Mouse (Mus musculus): Measurements from ENCODE around the gene Pla2g15. TPM values are rescaled to one million over a fixed set of nuclear protein-coding genes. Genes with fewer than 3 reads are reported as not detected.

The Pla2g15 gene
- total and polyA plus RNA-seq, 2 experiments from 2014 or later: 14.6 to 18.2 TPM

DNA sequence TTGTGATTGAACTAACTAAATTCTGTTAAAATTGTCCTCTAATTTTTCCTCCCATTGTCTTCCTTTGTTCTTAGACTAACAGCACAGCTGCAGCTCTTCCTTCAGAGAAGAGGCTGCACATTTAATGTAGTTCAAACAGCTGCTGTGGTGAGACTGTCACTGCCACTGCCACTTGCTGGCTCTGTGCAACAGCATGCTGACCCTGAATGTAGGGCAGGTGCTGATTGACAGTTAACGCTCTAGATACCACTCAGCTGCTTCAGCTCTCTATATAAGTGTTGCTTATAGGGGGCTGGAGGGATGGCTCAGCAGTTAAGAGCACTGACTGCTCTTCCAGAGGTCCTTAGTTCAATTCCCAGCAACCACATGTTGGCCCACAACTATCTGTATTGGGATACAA lies 37.7 kb upstream of the Pla2g15 start:
- H3K9ac ChIP-seq (replicated peaks; ENCODE audit: low read length): no peak overlapping the region
- H3K27me3 ChIP-seq (ENCODE audit: insufficient read depth, low read length): no peaks in the 10 kb centered on the region
- no peak for TF ChIP-seq CTCF (IDR thresholded peaks at IDR 0.05; ENCODE audit: low read depth)
- no peaks in the 10 kb centered on the region for H3K4me1 ChIP-seq (ENCODE audit: insufficient read depth, low read length)
- WGBS: 96% methylated on average over 1 of the region's 1 CpGs
- H3K4me3 ChIP-seq (ENCODE audit: low read length): no peak overlapping the region
- no peak overlapping the region for H3K27ac ChIP-seq
- no peak overlapping the region for H3K4me2 ChIP-seq (ENCODE audit: low read depth, low read length)
- H3K36me3 ChIP-seq (ENCODE audit: insufficient read depth, low read length): peaks cover 12% of the 10 kb centered on the region
- ATAC-seq (no peak), DNase-seq (ENCODE audit: low spot score) (no peak)
- H3K9me3 ChIP-seq (ENCODE audit: low read length): no peaks in the 10 kb centered on the region

DNA sequence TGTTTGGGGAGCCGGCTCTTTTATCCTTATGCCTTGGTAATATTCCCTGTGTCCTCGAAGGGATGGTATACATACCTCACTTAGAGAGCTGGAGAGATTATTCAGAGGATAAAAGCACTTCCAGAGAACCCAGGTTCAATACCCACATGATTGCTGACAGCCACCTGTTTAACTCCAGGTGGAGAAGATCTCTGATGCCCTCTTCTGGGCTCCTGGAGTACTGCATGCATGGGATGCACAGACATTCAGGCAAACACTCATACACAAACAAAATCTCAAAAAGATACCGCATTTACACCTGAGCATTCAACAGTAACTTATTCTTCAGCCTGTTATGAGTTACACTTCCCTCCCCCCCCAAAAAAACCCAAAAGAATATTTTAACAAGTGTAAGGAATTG lies 34.3 kb upstream of the Pla2g15 start:
- 94% methylated on average over 3 of the region's 3 CpGs for WGBS
- no peaks in the 10 kb centered on the region for H3K4me1 ChIP-seq (ENCODE audit: insufficient read depth, low read length)
- peak; percentile 22 for DNase-seq (ENCODE audit: low spot score)
- H3K9ac ChIP-seq (replicated peaks; ENCODE audit: low read length): no peak overlapping the region
- ATAC-seq: no peak
- H3K27ac ChIP-seq: no peak overlapping the region
- H3K4me3 ChIP-seq (ENCODE audit: low read length): no peak overlapping the region
- no peaks in the 10 kb centered on the region for H3K9me3 ChIP-seq (ENCODE audit: low read length)
- H3K27me3 ChIP-seq (ENCODE audit: insufficient read depth, low read length): no peaks in the 10 kb centered on the region
- TF ChIP-seq CTCF (IDR thresholded peaks at IDR 0.05; ENCODE audit: low read depth): peak; percentile 69
- H3K4me2 ChIP-seq (ENCODE audit: low read depth, low read length): no peak overlapping the region
- no peaks in the 10 kb centered on the region for H3K36me3 ChIP-seq (ENCODE audit: insufficient read depth, low read length)

DNA sequence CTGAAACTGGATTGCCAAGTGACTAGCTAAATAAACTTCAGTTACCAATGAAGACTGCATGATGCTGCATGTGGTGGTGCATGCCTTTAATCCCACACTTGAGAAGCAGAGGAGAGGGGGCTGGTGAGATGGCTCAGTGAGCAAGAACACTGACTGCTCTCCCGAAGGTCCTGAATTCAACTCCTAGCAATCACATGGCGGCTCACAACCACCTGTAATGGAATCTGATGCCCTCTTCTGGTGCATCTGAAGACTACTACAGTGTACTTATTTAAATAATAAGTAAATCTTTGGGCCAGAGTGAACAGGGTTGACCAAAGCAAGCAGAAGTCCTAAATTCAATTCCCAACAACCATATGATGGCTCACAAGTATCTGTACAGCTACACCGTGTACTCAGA lies 26.8 kb upstream of the Pla2g15 start:
- Histone ChIP-seq H3K9me3 (ENCODE audit: low read length) (no peaks in the 10 kb centered on the region), H3K4me2 (ENCODE audit: low read depth, low read length) (no peak overlapping the region), H3K36me3 (ENCODE audit: insufficient read depth, low read length) (peaks cover 2% of the 10 kb centered on the region; the same call in 1 of the 2 replicates), H3K4me3 (ENCODE audit: low read length) (no peak overlapping the region), H3K4me1 (ENCODE audit: insufficient read depth, low read length) (no peaks in the 10 kb centered on the region), H3K9ac (replicated peaks; ENCODE audit: low read length) (no peak overlapping the region), H3K27me3 (ENCODE audit: insufficient read depth, low read length) (no peaks in the 10 kb centered on the region), H3K27ac (no peak overlapping the region)
- WGBS: 82% methylated on average over 3 of the region's 3 CpGs
- DNase-seq (ENCODE audit: low spot score) (no peak), ATAC-seq (no peak)
- no peak for TF ChIP-seq CTCF (IDR thresholded peaks at IDR 0.05; ENCODE audit: low read depth)

DNA sequence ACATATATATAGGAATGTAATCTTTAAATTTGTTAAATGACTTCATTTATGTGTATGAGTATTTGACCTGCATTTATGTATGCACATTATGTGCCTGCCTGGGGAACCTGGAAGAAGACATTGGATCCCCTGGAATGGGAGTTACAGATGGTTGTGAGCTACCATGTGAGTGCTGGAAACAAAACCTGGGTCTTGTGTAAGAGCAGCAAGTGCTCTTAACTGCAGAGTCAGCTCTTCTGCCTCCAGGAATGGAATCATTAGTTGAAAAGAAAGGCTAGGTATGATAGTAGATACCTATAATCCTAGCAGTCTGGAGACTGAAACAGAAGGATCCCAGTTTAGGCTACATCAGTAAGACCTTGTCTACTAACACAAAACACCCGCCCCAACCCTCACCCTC lies 24.1 kb upstream of the Pla2g15 start:
- 100% methylated on average over 1 of the region's 1 CpGs for WGBS
- no peaks in the 10 kb centered on the region for H3K4me1 ChIP-seq (ENCODE audit: insufficient read depth, low read length)
- H3K27ac ChIP-seq: no peak overlapping the region
- no peak overlapping the region for H3K4me2 ChIP-seq (ENCODE audit: low read depth, low read length)
- H3K4me3 ChIP-seq (ENCODE audit: low read length): no peak overlapping the region
- H3K27me3 ChIP-seq (ENCODE audit: insufficient read depth, low read length): no peaks in the 10 kb centered on the region
- H3K9me3 ChIP-seq (ENCODE audit: low read length): no peaks in the 10 kb centered on the region
- ATAC-seq: no peak
- no peak for DNase-seq (ENCODE audit: low spot score)
- TF ChIP-seq CTCF (IDR thresholded peaks at IDR 0.05; ENCODE audit: low read depth): no peak
- peaks cover 20% of the 10 kb centered on the region; the same call in 1 of the 2 replicates for H3K36me3 ChIP-seq (ENCODE audit: insufficient read depth, low read length)
- no peak overlapping the region for H3K9ac ChIP-seq (replicated peaks; ENCODE audit: low read length)

DNA sequence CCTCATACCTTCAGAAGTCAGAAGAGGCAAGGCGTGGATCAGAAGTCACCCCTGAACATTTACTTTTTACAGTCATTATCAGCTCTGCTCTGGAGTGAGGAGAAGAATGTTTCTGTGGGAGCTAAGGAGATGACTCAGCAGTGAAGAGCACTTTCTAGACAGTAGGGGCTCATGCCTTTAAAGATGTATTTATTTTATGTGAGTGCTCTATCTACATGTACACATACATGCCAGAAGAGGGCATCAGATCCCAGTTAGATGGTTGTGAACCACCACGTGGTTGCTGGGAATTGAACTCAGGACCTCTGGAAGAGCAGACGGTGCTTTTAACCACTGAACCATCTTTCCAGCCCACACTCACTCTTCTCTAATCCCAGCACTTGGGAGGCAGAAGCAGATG lies 23.1 kb upstream of the Pla2g15 start:
- Histone ChIP-seq H3K27ac (no peak overlapping the region), H3K9ac (replicated peaks; ENCODE audit: low read length) (no peak overlapping the region), H3K27me3 (ENCODE audit: insufficient read depth, low read length) (no peaks in the 10 kb centered on the region), H3K4me3 (ENCODE audit: low read length) (no peak overlapping the region), H3K4me2 (ENCODE audit: low read depth, low read length) (no peak overlapping the region), H3K4me1 (ENCODE audit: insufficient read depth, low read length) (no peaks in the 10 kb centered on the region), H3K36me3 (ENCODE audit: insufficient read depth, low read length) (peaks cover 20% of the 10 kb centered on the region; the same call in 1 of the 2 replicates), H3K9me3 (ENCODE audit: low read length) (no peaks in the 10 kb centered on the region)
- DNase-seq (ENCODE audit: low spot score) (no peak), ATAC-seq (no peak)
- no peak for TF ChIP-seq CTCF (IDR thresholded peaks at IDR 0.05; ENCODE audit: low read depth)
- 82% methylated on average over 3 of the region's 3 CpGs for WGBS

DNA sequence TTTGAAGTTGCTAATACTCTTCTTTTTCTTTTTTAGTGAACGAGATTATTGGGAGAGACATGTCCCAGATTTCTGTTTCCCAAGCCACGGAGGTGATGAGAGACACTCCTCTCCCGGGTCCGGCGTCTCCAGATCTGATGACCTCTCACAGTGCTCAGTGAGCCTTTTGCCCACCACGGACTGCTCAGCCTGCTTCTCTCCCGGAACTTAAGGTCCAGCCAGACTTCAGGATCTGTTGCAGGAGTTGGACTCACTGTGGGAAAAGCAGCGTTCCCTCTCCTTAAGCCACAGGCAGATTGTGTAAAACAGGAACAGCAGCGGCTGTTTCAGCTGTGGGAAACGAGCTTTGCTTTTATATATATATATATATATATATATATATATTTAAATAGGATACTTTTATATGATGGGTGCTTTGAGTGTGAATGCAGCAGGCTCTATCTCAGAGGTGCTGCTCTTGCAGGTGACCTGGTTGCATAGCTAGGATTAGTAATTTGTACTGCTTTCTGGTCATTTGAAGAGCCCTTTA lies 22.3 kb upstream of the Pla2g15 start:
- no peak overlapping the region for H3K27ac ChIP-seq
- H3K4me2 ChIP-seq (ENCODE audit: low read depth, low read length): no peak overlapping the region
- H3K4me3 ChIP-seq (ENCODE audit: low read length): no peak overlapping the region
- DNase-seq (ENCODE audit: low spot score): no peak
- H3K9ac ChIP-seq (replicated peaks; ENCODE audit: low read length): no peak overlapping the region
- H3K9me3 ChIP-seq (ENCODE audit: low read length): no peaks in the 10 kb centered on the region
- ATAC-seq: no peak
- no peak for TF ChIP-seq CTCF (IDR thresholded peaks at IDR 0.05; ENCODE audit: low read depth)
- peaks cover 20% of the 10 kb centered on the region; the same call in 1 of the 2 replicates for H3K36me3 ChIP-seq (ENCODE audit: insufficient read depth, low read length)
- 90% methylated on average over 10 of the region's 10 CpGs for WGBS
- no peaks in the 10 kb centered on the region for H3K27me3 ChIP-seq (ENCODE audit: insufficient read depth, low read length)
- H3K4me1 ChIP-seq (ENCODE audit: insufficient read depth, low read length): no peaks in the 10 kb centered on the region

DNA sequence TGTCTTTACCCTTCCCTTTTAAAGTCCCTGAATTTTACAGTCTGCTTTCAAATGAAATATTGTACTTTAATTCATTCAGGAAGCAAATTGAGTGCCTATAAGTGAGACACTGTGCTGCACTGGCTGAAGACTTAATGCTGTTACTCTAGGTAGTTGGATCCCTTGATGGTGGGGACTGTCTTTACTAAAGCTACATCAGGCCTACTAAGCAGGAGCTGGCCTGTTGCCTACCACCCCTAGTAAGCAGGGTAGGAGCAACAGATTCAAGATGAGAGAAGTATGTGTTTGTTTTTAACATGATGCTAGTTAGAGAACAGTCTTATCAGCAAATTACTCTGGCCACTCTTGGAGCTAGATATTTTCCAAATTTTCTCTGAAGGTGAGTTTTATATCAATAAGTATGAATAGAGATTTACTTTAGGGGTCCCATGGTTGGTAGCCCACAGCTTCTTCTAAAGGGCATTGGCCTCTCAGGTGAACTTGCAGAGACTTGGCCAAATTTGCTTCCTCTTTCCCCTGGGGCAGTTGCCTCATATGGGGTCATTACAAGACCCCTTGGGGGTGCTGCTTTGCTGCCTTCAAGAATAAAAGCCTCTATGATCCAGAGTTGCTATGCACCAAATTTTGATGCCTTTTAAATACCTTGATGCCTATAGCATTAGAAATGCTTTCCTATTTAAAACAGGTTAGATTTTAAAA lies 20.8 kb upstream of the Pla2g15 start:
- ATAC-seq (no peak), DNase-seq (ENCODE audit: low spot score) (no peak)
- no peak overlapping the region for H3K9ac ChIP-seq (replicated peaks; ENCODE audit: low read length)
- H3K36me3 ChIP-seq (ENCODE audit: insufficient read depth, low read length): peaks cover 20% of the 10 kb centered on the region; the same call in 1 of the 2 replicates
- H3K4me2 ChIP-seq (ENCODE audit: low read depth, low read length): no peak overlapping the region
- no peak overlapping the region for H3K4me3 ChIP-seq (ENCODE audit: low read length)
- no peak for TF ChIP-seq CTCF (IDR thresholded peaks at IDR 0.05; ENCODE audit: low read depth)
- no peaks in the 10 kb centered on the region for H3K9me3 ChIP-seq (ENCODE audit: low read length)
- no peak overlapping the region for H3K27ac ChIP-seq
- H3K27me3 ChIP-seq (ENCODE audit: insufficient read depth, low read length): peaks cover 8% of the 10 kb centered on the region; the same call in 1 of the 2 replicates
- no peaks in the 10 kb centered on the region for H3K4me1 ChIP-seq (ENCODE audit: insufficient read depth, low read length)
